Mouse (Mus musculus): Measurements from ENCODE around the gene Tpk1.

- TF ChIP-seq CTCF (IDR thresholded peaks at IDR 0.05; ENCODE audit: control insufficient read depth, insufficient read depth, low read length) = no peak
- TF ChIP-seq POLR2A (IDR thresholded peaks at IDR 0.05; ENCODE audit: borderline replicate concordance, control insufficient read depth, low read depth, low read length) = no peak
Observed at GRCm38 (mm10) chr6:43517316-43517655, 148.8 kb downstream of the Tpk1 start.
